Mouse (Mus musculus) neutrophil, adult 65 days (primary cell): ENCODE results near the gene Tollip. TPM values are rescaled to one million over a fixed set of nuclear protein-coding genes. Genes with fewer than 3 reads are reported as not detected.

Experiments used
- total RNA-seq: library from RNA; stranded (reverse); gene quantifications from 2 replicates; pipeline ENCODE4 v1.2.4, GENCODE M21; 2023

The Tollip gene
- total RNA-seq, result 86.6 and 106 TPM in 2 replicates

DNA sequence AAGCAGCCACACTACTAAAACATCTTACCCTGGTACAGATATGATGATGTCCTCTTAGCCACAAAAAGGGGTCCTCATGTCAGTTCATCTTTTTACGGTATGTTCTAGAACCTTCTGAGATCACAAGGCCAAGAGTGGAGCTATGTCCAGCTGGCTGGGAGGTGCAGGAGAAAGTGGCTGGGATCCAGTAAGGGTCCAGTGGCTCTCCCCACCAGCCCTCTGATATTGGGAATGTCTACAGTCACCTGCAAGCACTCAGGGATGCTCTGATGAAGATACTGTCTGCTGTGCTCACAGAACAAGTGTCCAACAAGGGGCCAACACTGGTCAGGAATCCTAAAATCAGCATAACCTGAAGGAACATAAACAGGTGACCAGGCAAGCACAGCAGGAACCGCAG is at the start of gene Tollip:
Gene Tollip (minus strand): TSS at position 101 of the 400 bp plus-strand sequence.

DNA sequence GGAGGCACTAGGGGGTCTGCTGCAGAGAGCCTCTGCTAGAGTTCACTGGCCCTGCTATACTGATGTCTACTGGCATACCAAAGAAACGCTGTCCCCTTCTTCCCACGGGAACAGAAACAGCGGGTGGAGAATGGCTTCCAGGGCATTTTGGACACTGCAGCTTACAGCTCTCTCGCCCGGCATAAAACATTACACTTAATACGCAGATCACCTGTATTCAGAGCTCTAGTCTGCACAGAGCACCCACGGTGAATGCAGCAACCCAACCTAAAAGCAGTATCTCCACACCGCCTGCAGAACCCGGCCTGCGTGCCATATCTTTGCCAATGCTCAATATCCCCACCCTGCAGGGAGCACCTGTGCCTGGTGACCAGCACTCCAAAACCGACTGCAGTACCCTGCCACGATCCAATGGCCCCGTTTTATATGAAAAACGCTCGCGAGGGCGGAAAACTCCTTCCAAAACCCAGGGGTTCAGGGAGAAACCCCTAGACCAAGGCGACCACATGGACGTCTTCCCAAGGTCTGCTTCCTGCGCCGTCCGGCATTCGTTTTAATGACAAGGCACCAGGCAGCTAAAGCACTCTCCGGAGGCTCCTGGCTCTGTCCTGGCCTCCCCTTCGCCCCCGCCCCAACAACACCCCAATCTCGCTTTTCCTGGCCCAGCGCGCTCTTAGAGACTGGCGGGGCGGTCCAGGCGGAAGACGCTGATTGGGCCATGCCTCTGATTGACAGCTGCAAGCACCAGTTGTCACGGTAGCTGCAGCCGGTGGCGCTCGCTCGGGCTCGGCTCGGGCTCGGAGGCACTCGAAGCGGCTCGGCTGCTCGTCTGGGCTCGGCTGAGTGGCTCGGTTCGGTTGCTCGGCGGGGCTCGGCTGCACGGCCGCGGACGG is 30.8 kb upstream of the Tollip start, which contains the start of gene Brsk2:
Gene Brsk2 (plus strand): TSS at position 846 of the 893 bp plus-strand sequence.

DNA sequence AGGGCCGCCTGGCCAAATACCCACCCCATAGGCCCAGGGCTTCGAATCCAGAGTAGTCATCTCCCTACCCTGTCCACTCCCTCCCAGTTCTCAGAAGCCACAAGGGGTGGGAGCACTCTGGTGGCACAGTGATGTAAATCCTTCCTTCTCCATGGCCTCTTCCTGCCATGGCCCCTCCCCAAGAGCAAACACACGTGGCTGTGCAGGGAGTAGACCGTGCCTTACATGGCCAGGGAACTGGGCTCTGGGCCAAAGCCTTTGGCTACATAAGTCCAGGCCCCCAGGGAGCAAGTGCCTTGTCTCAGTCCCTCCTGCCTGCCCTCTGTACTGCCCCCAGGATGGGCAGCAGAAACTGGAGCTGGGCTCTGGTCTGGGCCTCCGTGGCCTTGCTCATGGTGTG is 79.5 kb downstream of the Tollip start, which contains the start of gene Muc5b:
Gene Muc5b (plus strand): TSS at position 292 of the 400 bp plus-strand sequence.

Other genes starting within 250 kb of the Tollip start
- gene Muc2, start 228.2 kb downstream of the Tollip start, total RNA-seq, result 0.86 and 0.95 TPM in 2 replicates
- not detected in 2 replicates for gene Muc5ac, start 129.5 kb downstream of the Tollip start, total RNA-seq
- not detected in 2 replicates for gene Muc5b, start 79.4 kb downstream of the Tollip start, total RNA-seq
- gene Brsk2, start 31.2 kb upstream of the Tollip start, total RNA-seq, result not detected in 2 replicates
- gene Mob2, start 142.6 kb upstream of the Tollip start, total RNA-seq, result 36.0 and 67.4 TPM in 2 replicates
- 1.3 and 1.5 TPM in 2 replicates for gene Dusp8, start 177.3 kb upstream of the Tollip start, total RNA-seq
- not detected in 2 replicates for gene Gm45618, start 202.2 kb upstream of the Tollip start, total RNA-seq
- not detected in 2 replicates for gene Gm39115, start 217.5 kb upstream of the Tollip start, total RNA-seq
- not detected in 2 replicates for gene Gm45337, start 226.1 kb upstream of the Tollip start, total RNA-seq
- gene Gm29735, start 238.6 kb upstream of the Tollip start, total RNA-seq, result not detected in 2 replicates
- not detected in 2 replicates for gene Gm4553, start 247.2 kb upstream of the Tollip start, total RNA-seq